Mouse (Mus musculus) activated CD4-positive, CD25-positive, alpha-beta regulatory T cell, adult 4 months (primary cell): ENCODE measurements around the gene Olfr1442. TPM values are rescaled to one million over a fixed set of nuclear protein-coding genes. Genes with fewer than 3 reads are reported as not detected.

ENCODE experiments used
- polyA plus RNA-seq, 2 experiments: library from polyadenylated mRNA; unstranded; fragments of 100-300 nt; shearing (Covaris generic); gene quantifications; one replicate each; pipeline ENCODE4 v1.2.1; 2017

Gene Olfr1442
- polyA plus RNA-seq, 2 experiments from 2014 or later = not detected

Other genes with a start within 250 kb of the Olfr1442 start
- under 1 TPM in 1 of 2 experiments, not detected in 1; 0.33 TPM for gene Pfpl, start 242.5 kb upstream of the Olfr1442 start, polyA plus RNA-seq
- under 1 TPM in 1 of 2 experiments, not detected in 1; 0.28 TPM for gene Mpeg1, start 209.7 kb upstream of the Olfr1442 start, polyA plus RNA-seq
- gene Dtx4, start 169.0 kb upstream of the Olfr1442 start, polyA plus RNA-seq = 1 to 10 TPM; 3.5 to 3.7 TPM
- gene Fam111a, start 124.7 kb upstream of the Olfr1442 start, polyA plus RNA-seq = 10 to 100 TPM; 41.0 to 41.8 TPM
- not detected for gene Gm4952, start 70.5 kb upstream of the Olfr1442 start, polyA plus RNA-seq
- gene Glyat, start 37.1 kb upstream of the Olfr1442 start, polyA plus RNA-seq = not detected
- not detected for gene Olfr1443, start 7.7 kb downstream of the Olfr1442 start, polyA plus RNA-seq
- not detected for gene Keg1, start 25.3 kb downstream of the Olfr1442 start, polyA plus RNA-seq
- gene Cntf, start 95.2 kb downstream of the Olfr1442 start, polyA plus RNA-seq = 1 to 10 TPM; 2.1 to 3.0 TPM
- 10 to 100 TPM; 17.1 to 17.2 TPM for gene Zfp91, start 125.7 kb downstream of the Olfr1442 start, polyA plus RNA-seq
- gene Lpxn, start 125.8 kb downstream of the Olfr1442 start, polyA plus RNA-seq = 100 to 1,000 TPM; 242 to 258 TPM
- gene Gm5244, start 176.2 kb downstream of the Olfr1442 start, polyA plus RNA-seq = not detected
- gene Olfr1444, start 186.8 kb downstream of the Olfr1442 start, polyA plus RNA-seq = under 1 TPM; 0.19 to 0.25 TPM
- not detected for gene Olfr1445, start 213.4 kb downstream of the Olfr1442 start, polyA plus RNA-seq
- 1 to 10 TPM in 1 of 2 experiments, not detected in 1; 1.1 TPM for gene Olfr1446, start 223.1 kb downstream of the Olfr1442 start, polyA plus RNA-seq
- gene Olfr1447, start 233.3 kb downstream of the Olfr1442 start, polyA plus RNA-seq = not detected